Mouse (Mus musculus): ENCODE measurements around the gene Arhgef39. TPM values are rescaled to one million over a fixed set of nuclear protein-coding genes. Genes with fewer than 3 reads are reported as not detected.

Gene Arhgef39
- polyA plus RNA-seq, 1 experiment from 2014 or later = 61.1 TPM

DNA sequence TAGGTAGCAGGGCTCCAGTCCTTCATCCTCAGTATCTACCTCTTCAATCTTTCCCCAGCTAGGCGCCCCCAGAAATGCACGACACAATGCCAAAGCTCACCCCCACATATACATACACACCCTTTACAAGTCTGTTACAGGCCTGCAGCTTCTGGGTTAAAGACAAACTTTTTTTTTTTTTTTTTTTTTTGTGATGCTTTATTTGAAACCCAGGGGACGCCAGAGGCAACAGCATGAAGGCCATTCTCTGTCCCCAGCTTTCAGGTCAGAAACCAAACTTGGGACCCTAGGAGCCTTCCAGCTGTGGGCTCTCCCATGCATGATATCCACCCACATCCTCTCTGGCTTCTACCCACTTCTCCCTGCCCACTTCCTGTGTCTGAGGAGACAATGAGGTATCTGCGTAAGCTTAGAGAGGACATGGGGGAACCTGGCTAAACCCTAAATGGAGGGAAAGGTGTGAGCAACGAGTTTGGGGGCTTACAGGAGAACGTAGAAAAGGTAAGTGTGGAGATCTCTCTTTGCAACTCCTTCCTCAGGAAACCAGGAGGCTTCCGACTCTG lies 17.5 kb downstream of the Arhgef39 start:
- Histone ChIP-seq H3K4me2 (ENCODE audit: low read depth, low read length, severe bottlenecking) (no peak overlapping the region), H3K9ac (ENCODE audit: low read length) (no peak overlapping the region), H3K4me1 (replicated peaks; ENCODE audit: control insufficient read depth, insufficient read depth, low read length) (no peaks in the 10 kb centered on the region), H3K27ac (ENCODE audit: low read depth, low read length) (no peak overlapping the region), H3K36me3 (ENCODE audit: control insufficient read depth, insufficient read depth, low read length) (no peaks in the 10 kb centered on the region), H3K9me3 (ENCODE audit: control insufficient read depth, low read length) (no peaks in the 10 kb centered on the region), H3K4me3 (ENCODE audit: low read depth, low read length) (no peak overlapping the region), H3K27me3 (ENCODE audit: control insufficient read depth, insufficient read depth, low read length) (no peaks in the 10 kb centered on the region)
- ATAC-seq (replicated peaks; ENCODE audit: low FRiP score) (no peak), DNase-seq (ENCODE audit: low spot score) (no peak)
- 78% methylated on average over 7 of the region's 7 CpGs for WGBS

DNA sequence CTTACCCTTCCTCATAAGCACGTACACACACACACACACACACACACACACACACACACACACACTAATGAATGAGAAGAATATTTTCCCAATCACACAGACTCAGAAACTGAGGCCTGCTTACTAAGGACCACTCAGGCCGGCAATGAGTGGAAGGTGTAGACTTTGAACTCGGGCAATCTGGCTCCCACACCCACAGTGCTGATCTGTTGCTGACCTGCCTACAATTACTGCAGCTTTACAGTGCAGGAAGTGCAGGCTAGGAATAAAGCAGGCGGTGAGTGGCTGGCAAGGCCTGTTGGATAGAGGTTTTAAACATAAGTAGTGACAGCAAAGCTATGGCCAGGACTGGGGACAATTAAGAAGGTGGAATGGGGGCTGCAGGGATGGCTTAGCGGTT lies 18.5 kb downstream of the Arhgef39 start:
- Histone ChIP-seq H3K9ac (ENCODE audit: low read length) (no peak overlapping the region), H3K4me3 (ENCODE audit: low read depth, low read length) (no peak overlapping the region), H3K36me3 (ENCODE audit: control insufficient read depth, insufficient read depth, low read length) (no peaks in the 10 kb centered on the region), H3K27me3 (ENCODE audit: control insufficient read depth, insufficient read depth, low read length) (no peaks in the 10 kb centered on the region), H3K9me3 (ENCODE audit: control insufficient read depth, low read length) (no peaks in the 10 kb centered on the region), H3K27ac (ENCODE audit: low read depth, low read length) (no peak overlapping the region), H3K4me2 (ENCODE audit: low read depth, low read length, severe bottlenecking) (no peak overlapping the region), H3K4me1 (replicated peaks; ENCODE audit: control insufficient read depth, insufficient read depth, low read length) (no peaks in the 10 kb centered on the region)
- ATAC-seq (replicated peaks; ENCODE audit: low FRiP score) = no peak
- 90% methylated on average over 5 of the region's 5 CpGs for WGBS
- no peak for DNase-seq (ENCODE audit: low spot score)

DNA sequence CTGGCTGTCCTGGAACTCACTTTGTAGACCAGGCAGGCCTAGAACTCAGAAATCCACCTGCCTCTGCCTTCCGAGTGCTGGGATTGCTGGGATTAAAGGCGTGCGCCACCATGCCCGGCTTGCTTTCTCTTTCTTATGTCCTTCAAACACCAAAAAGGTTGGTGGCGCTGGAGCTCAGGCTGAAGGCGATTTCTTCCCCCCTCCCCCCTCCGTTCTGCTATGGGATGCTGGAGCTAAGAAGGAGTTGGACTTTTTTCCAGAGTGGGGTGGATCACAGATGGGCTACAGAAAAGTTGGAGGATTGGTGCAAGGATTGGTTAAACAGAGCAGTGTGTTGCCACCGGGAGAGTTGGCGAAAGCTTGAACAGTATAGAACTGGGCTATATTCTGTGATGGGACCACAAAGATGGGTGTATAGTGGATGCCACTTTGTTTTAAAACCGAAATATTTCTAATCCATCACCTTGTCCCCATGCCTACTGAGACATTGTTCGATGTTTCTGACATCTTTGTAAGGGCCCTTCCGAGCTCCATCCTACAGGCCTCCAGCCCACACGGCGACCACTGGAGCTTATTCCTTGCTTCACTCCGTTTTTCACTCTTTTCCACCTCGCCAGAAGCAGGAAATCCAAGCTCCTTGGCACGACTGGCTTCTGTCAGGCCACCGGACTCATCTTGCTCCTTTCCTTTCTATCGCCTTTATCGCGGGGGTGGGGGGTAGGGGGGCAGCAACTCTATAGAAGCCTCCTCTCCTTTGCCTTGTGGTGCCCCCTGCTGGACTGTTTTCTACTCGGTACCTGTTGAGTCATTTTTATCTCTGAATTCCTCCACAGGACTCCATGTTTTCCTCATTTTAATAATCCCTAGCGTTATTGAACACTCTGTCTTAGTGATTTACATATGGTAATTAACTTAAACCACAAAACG lies 20.3 kb downstream of the Arhgef39 start:
- 48% methylated on average over 24 of the region's 24 CpGs for whole genome bisulfite sequencing
- peak; percentile 80 for DNase-seq (ENCODE audit: low spot score)
- Histone ChIP-seq H3K4me1 (replicated peaks; ENCODE audit: control insufficient read depth, insufficient read depth, low read length) (no peaks in the 10 kb centered on the region), H3K27ac (ENCODE audit: low read depth, low read length) (no peak overlapping the region), H3K4me2 (ENCODE audit: low read depth, low read length, severe bottlenecking) (0 out of 2 replicates have a peak overlapping the region, but pooled peaks have one; percentile 8), H3K9me3 (ENCODE audit: control insufficient read depth, low read length) (no peaks in the 10 kb centered on the region), H3K9ac (ENCODE audit: low read length) (no peak overlapping the region), H3K36me3 (ENCODE audit: control insufficient read depth, insufficient read depth, low read length) (no peaks in the 10 kb centered on the region), H3K4me3 (ENCODE audit: low read depth, low read length) (no peak overlapping the region), H3K27me3 (ENCODE audit: control insufficient read depth, insufficient read depth, low read length) (no peaks in the 10 kb centered on the region)
- no peak for ATAC-seq (replicated peaks; ENCODE audit: low FRiP score)

DNA sequence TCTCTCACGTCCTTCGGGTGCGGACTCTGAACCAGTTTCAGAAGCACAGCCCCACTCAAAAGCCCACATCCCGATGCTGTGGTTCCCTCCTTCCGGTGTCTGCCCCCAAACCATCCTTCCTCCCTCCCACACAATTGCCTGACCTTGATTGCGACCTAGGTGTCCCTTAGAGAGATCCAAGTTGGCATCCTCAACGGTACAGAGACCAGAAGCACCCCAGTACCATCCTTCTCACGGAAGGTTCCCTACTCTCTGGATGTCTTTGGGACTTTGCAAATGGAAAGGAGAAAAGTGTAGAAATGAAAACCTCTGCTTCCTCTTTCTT lies 21.0 kb downstream of the Arhgef39 start:
- Histone ChIP-seq H3K27me3 (ENCODE audit: control insufficient read depth, insufficient read depth, low read length) (no peaks in the 10 kb centered on the region), H3K36me3 (ENCODE audit: control insufficient read depth, insufficient read depth, low read length) (no peaks in the 10 kb centered on the region), H3K27ac (ENCODE audit: low read depth, low read length) (no peak overlapping the region), H3K4me3 (ENCODE audit: low read depth, low read length) (peak overlapping the region; percentile 15), H3K4me2 (ENCODE audit: low read depth, low read length, severe bottlenecking) (peak overlapping the region; percentile 40), H3K4me1 (replicated peaks; ENCODE audit: control insufficient read depth, insufficient read depth, low read length) (no peaks in the 10 kb centered on the region), H3K9ac (ENCODE audit: low read length) (peak overlapping the region; percentile 46; the same call in 1 of the 2 replicates), H3K9me3 (ENCODE audit: control insufficient read depth, low read length) (no peaks in the 10 kb centered on the region)
- ATAC-seq (replicated peaks; ENCODE audit: low FRiP score) (no peak; the same call in 1 of the 2 replicates), DNase-seq (ENCODE audit: low spot score) (no peak)
- WGBS = 56% methylated on average over 8 of the region's 8 CpGs

DNA sequence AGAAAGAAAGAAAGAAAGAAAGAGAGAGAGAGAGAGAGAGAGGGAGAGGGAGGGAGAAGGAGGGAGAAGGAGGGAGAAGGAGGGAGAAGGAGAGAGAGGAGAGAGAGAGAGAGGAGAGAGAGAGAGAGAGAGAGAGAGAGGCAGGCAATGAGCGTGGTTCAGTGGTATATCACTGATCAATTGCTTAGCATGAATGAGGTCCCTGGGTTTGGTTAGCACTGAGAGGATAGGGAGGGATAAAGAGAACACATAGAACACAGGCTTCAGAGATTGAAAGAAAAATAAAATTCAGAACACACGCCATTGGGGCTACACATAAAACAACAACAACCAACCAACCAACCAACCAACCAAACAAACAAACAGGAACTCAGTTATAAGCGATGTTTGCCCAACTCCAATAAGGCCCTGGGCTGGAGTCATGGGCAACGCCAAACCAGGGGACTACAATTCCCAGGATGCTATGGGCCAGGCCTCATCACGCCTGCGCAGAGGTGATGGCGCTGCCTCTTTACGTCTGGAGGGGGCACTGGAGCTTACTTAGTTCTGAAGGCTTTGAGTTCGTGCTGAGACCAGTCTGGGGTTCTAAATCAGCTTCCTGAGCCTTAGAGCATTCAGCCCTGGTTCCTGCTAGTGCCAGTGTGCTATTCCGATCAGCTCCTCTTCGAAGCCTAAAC lies 21.5 kb downstream of the Arhgef39 start:
- H3K27ac ChIP-seq (ENCODE audit: low read depth, low read length) = no peak overlapping the region
- H3K9me3 ChIP-seq (ENCODE audit: control insufficient read depth, low read length) = no peaks in the 10 kb centered on the region
- H3K4me1 ChIP-seq (replicated peaks; ENCODE audit: control insufficient read depth, insufficient read depth, low read length) = no peaks in the 10 kb centered on the region
- DNase-seq (ENCODE audit: low spot score) (peak; percentile 88), ATAC-seq (replicated peaks; ENCODE audit: low FRiP score) (peak; percentile 93)
- H3K4me3 ChIP-seq (ENCODE audit: low read depth, low read length) = peak overlapping the region; percentile 15
- no peaks in the 10 kb centered on the region for H3K36me3 ChIP-seq (ENCODE audit: control insufficient read depth, insufficient read depth, low read length)
- WGBS = 19% methylated on average over 11 of the region's 11 CpGs
- H3K27me3 ChIP-seq (ENCODE audit: control insufficient read depth, insufficient read depth, low read length) = no peaks in the 10 kb centered on the region
- H3K9ac ChIP-seq (ENCODE audit: low read length) = peak overlapping the region; percentile 46; the same call in 1 of the 2 replicates
- H3K4me2 ChIP-seq (ENCODE audit: low read depth, low read length, severe bottlenecking) = peak overlapping the region; percentile 40

DNA sequence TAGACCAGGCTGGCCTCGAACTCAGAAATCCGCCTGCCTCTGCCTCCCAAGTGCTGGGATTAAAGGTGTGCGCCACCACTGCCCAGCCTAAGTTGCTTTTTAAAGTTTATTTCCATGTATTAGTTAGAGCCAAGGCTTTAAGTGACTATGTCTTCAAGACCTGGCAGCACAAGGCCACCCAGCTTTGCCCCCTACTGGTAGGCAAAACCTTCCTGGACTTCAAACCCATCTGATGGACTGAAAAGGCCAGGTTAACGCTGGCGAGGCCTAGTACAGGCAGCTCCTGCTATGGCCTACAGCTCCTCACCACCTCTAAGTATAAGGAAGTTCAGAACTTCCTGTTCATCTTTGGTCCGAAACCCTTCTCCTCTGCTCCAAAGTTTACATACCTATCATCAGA lies 22.9 kb downstream of the Arhgef39 start:
- DNase-seq (ENCODE audit: low spot score) (no peak), ATAC-seq (replicated peaks; ENCODE audit: low FRiP score) (no peak)
- H3K4me2 ChIP-seq (ENCODE audit: low read depth, low read length, severe bottlenecking) = no peak overlapping the region
- no peak overlapping the region for H3K9ac ChIP-seq (ENCODE audit: low read length)
- no peaks in the 10 kb centered on the region for H3K4me1 ChIP-seq (replicated peaks; ENCODE audit: control insufficient read depth, insufficient read depth, low read length)
- no peak overlapping the region for H3K4me3 ChIP-seq (ENCODE audit: low read depth, low read length)
- 89% methylated on average over 4 of the region's 6 CpGs for WGBS
- no peaks in the 10 kb centered on the region for H3K36me3 ChIP-seq (ENCODE audit: control insufficient read depth, insufficient read depth, low read length)
- H3K27ac ChIP-seq (ENCODE audit: low read depth, low read length) = no peak overlapping the region
- H3K27me3 ChIP-seq (ENCODE audit: control insufficient read depth, insufficient read depth, low read length) = no peaks in the 10 kb centered on the region
- no peaks in the 10 kb centered on the region for H3K9me3 ChIP-seq (ENCODE audit: control insufficient read depth, low read length)

DNA sequence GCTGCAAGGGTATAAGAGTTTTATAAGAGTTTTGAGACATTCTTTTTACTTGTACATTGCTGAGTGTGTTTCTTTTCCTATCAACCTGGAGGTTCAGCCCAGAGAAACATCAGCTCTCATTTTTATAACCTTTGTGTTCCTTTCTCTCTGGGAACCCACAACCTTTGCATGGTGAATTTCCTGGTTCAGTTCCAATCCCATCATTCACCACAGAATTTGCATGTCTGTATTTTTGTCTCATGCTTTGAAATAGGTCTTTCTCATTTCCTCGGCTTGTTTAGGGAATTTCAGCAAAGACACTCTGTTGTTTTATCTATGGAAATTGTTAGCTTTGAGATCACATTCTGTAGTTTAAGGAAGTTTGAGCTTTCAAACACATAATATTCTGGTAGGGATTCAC lies 25.9 kb downstream of the Arhgef39 start:
- Histone ChIP-seq H3K27ac (ENCODE audit: low read depth, low read length) (no peak overlapping the region), H3K27me3 (ENCODE audit: control insufficient read depth, insufficient read depth, low read length) (no peaks in the 10 kb centered on the region), H3K4me2 (ENCODE audit: low read depth, low read length, severe bottlenecking) (no peak overlapping the region), H3K4me3 (ENCODE audit: low read depth, low read length) (no peak overlapping the region), H3K36me3 (ENCODE audit: control insufficient read depth, insufficient read depth, low read length) (no peaks in the 10 kb centered on the region), H3K9me3 (ENCODE audit: control insufficient read depth, low read length) (no peaks in the 10 kb centered on the region), H3K9ac (ENCODE audit: low read length) (no peak overlapping the region), H3K4me1 (replicated peaks; ENCODE audit: control insufficient read depth, insufficient read depth, low read length) (no peaks in the 10 kb centered on the region)
- DNase-seq (ENCODE audit: low spot score) = no peak
- 72% methylated on average over 1 of the region's 1 CpGs for WGBS
- ATAC-seq (replicated peaks; ENCODE audit: low FRiP score) = no peak

DNA sequence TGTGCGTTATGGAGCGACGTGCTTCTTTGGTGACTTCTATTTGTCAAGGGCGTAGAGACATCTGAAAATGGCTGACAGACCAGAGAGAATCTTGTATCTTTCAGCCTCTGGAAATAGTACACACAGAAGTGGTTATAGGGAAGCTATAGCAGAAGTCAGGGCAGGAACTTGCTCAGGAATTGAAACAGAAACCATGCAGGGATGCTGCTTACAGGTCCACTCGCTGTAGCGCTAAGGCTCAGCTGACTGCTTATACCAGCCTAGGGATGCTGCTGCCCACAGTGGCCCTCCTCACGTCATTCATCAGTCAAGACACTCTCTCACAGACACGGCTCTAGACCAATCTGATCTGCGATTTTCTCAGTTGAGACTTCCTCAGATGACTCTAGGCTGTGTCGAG lies 29.2 kb downstream of the Arhgef39 start:
- H3K27me3 ChIP-seq (ENCODE audit: control insufficient read depth, insufficient read depth, low read length) = no peaks in the 10 kb centered on the region
- H3K27ac ChIP-seq (ENCODE audit: low read depth, low read length) = no peak overlapping the region
- no peak overlapping the region for H3K4me3 ChIP-seq (ENCODE audit: low read depth, low read length)
- DNase-seq (ENCODE audit: low spot score) (no peak), ATAC-seq (replicated peaks; ENCODE audit: low FRiP score) (no peak)
- H3K9me3 ChIP-seq (ENCODE audit: control insufficient read depth, low read length) = no peaks in the 10 kb centered on the region
- H3K4me2 ChIP-seq (ENCODE audit: low read depth, low read length, severe bottlenecking) = no peak overlapping the region
- WGBS = 95% methylated on average over 10 of the region's 10 CpGs
- H3K9ac ChIP-seq (ENCODE audit: low read length) = no peak overlapping the region
- H3K36me3 ChIP-seq (ENCODE audit: control insufficient read depth, insufficient read depth, low read length) = no peaks in the 10 kb centered on the region
- no peaks in the 10 kb centered on the region for H3K4me1 ChIP-seq (replicated peaks; ENCODE audit: control insufficient read depth, insufficient read depth, low read length)
